Mouse (Mus musculus): ENCODE results near the gene Ctbp2. TPM values are rescaled to one million over a fixed set of nuclear protein-coding genes. Genes with fewer than 3 reads are reported as not detected.

Ctbp2 gene
- total and polyA plus RNA-seq, 3 experiments = 74.9 to 90.7 TPM; not detected in 1

DNA sequence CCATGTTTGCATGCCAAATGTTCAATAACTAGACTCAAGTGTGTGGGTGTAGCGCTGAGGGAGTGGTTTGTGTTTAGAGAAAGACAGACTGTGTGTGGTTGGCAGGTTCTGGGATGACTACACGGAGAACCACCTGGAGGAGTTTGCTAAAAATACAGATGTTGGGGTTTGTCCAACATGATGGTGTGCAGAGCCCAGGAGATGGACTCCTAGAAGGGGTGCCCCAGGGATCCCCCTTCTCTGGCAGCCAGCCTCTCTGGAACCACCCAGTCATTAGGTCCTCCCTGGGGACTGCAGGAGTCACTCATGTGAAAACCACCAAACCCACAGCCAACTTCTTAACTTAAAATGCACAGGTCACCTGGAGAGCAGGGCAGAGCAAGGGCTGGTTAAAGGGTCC is 15.5 kb downstream of the Ctbp2 start:
- Histone ChIP-seq H3K27ac (ENCODE audit: control insufficient read depth, low read depth, low read length) (no peak overlapping the region), H3K4me1 (ENCODE audit: control insufficient read depth in 1 of 2, insufficient read depth in 2 of 2, low read length in 2 of 2) (no peaks in the 10 kb centered on the region), H3K9ac (ENCODE audit: control insufficient read depth, low read depth, low read length, poor library complexity, severe bottlenecking) (no peak overlapping the region), H3K27me3 (ENCODE audit: control insufficient read depth in 1 of 2, insufficient read depth in 2 of 2, low read length in 2 of 2) (no peaks in the 10 kb centered on the region), H3K36me3 (ENCODE audit: control insufficient read depth in 1 of 2, insufficient read depth in 2 of 2, low read length in 2 of 2) (no peaks in the 10 kb centered on the region; a peak in 1 of 4 replicates), H3K9me3 (replicated peaks; ENCODE audit: insufficient read depth, low read length) (no peaks in the 10 kb centered on the region), H3K4me3 (ENCODE audit: control insufficient read depth in 1 of 2, insufficient read depth in 1 of 2, low read depth in 2 of 2, low read length in 2 of 2) (no peak overlapping the region), H3K79me2 (ENCODE audit: control insufficient read depth, insufficient read depth, low read length, poor library complexity) (peaks cover 53% of the 10 kb centered on the region)
- TF ChIP-seq USF1 (IDR thresholded peaks at IDR 0.05; ENCODE audit: low read depth, low read length) = no peak
- no peak for TF ChIP-seq CHD1 (IDR thresholded peaks at IDR 0.05; ENCODE audit: low read depth, low read length)
- no peak for TF ChIP-seq NELFE (IDR thresholded peaks at IDR 0.05; ENCODE audit: low read depth, low read length)
- TF ChIP-seq POLR2AphosphoS5 (IDR thresholded peaks at IDR 0.05; ENCODE audit: borderline replicate concordance, low read depth, low read length) = no peak
- TF ChIP-seq GABPA (IDR thresholded peaks at IDR 0.05; ENCODE audit: low read depth, low read length) = no peak
- DNase-seq (ENCODE audit: low read depth, low spot score) = no peak

- no peaks in the 10 kb centered on the region; a peak in 1 of 4 replicates for H3K36me3 ChIP-seq (ENCODE audit: control insufficient read depth in 1 of 2, insufficient read depth in 2 of 2, low read length in 2 of 2)
- no peak for TF ChIP-seq USF2 (IDR thresholded peaks at IDR 0.05; ENCODE audit: borderline replicate concordance in 1 of 2, insufficient read depth in 1 of 2, low read depth in 1 of 2, low read length in 2 of 2)
- H3K27me3 ChIP-seq (ENCODE audit: control insufficient read depth in 1 of 2, insufficient read depth in 2 of 2, low read length in 2 of 2) = no peaks in the 10 kb centered on the region
- H3K9me3 ChIP-seq (replicated peaks; ENCODE audit: insufficient read depth, low read length) = no peaks in the 10 kb centered on the region
- no peak overlapping the region for H3K27ac ChIP-seq (ENCODE audit: control insufficient read depth, low read depth, low read length)
- no peak overlapping the region for H3K9ac ChIP-seq (ENCODE audit: control insufficient read depth, low read depth, low read length, poor library complexity, severe bottlenecking)
- no peak overlapping the region for H3K4me3 ChIP-seq (ENCODE audit: control insufficient read depth in 1 of 2, insufficient read depth in 1 of 2, low read depth in 2 of 2, low read length in 2 of 2)
- no peaks in the 10 kb centered on the region for H3K4me1 ChIP-seq (ENCODE audit: control insufficient read depth in 1 of 2, insufficient read depth in 2 of 2, low read length in 2 of 2)
- DNase-seq (ENCODE audit: low read depth, low spot score) = no peak
- H3K79me2 ChIP-seq (ENCODE audit: control insufficient read depth, insufficient read depth, low read length, poor library complexity) = peaks cover 33% of the 10 kb centered on the region
Observed at GRCm38 (mm10) chr7:133102578-133102977, 21.6 kb downstream of the Ctbp2 start.

GRCm38 (mm10) chr7:133101070-133101469 is 23.1 kb downstream of the Ctbp2 start:
- Histone ChIP-seq H3K27ac (ENCODE audit: control insufficient read depth, low read depth, low read length) (no peak overlapping the region), H3K4me3 (ENCODE audit: control insufficient read depth in 1 of 2, insufficient read depth in 1 of 2, low read depth in 2 of 2, low read length in 2 of 2) (no peak overlapping the region), H3K27me3 (ENCODE audit: control insufficient read depth in 1 of 2, insufficient read depth in 2 of 2, low read length in 2 of 2) (no peaks in the 10 kb centered on the region), H3K79me2 (ENCODE audit: control insufficient read depth, insufficient read depth, low read length, poor library complexity) (peaks cover 31% of the 10 kb centered on the region), H3K4me1 (ENCODE audit: control insufficient read depth in 1 of 2, insufficient read depth in 2 of 2, low read length in 2 of 2) (no peaks in the 10 kb centered on the region), H3K9me3 (replicated peaks; ENCODE audit: insufficient read depth, low read length) (no peaks in the 10 kb centered on the region), H3K9ac (ENCODE audit: control insufficient read depth, low read depth, low read length, poor library complexity, severe bottlenecking) (no peak overlapping the region), H3K36me3 (ENCODE audit: control insufficient read depth in 1 of 2, insufficient read depth in 2 of 2, low read length in 2 of 2) (peaks cover 0 to 1% of the 10 kb centered on the region in 2 experiments; a peak in 1 of 4 replicates)
- no peak for TF ChIP-seq USF2 (IDR thresholded peaks at IDR 0.05; ENCODE audit: borderline replicate concordance in 1 of 2, insufficient read depth in 1 of 2, low read depth in 1 of 2, low read length in 2 of 2)
- TF ChIP-seq RAD21 (IDR thresholded peaks at IDR 0.05; ENCODE audit: low read depth, low read length) = no peak
- TF ChIP-seq NRF1 (IDR thresholded peaks at IDR 0.05; ENCODE audit: insufficient read depth, low read depth, low read length, poor library complexity, severe bottlenecking) = no peak
- no peak for TF ChIP-seq MAFK (IDR thresholded peaks at IDR 0.05; ENCODE audit: borderline replicate concordance, low read depth, low read length)
- TF ChIP-seq MAX (IDR thresholded peaks at IDR 0.05; ENCODE audit: low read length) = no peak
- TF ChIP-seq ZKSCAN1 (IDR thresholded peaks at IDR 0.05; ENCODE audit: low read depth, low read length) = no peak
- no peak for TF ChIP-seq MEF2A (IDR thresholded peaks at IDR 0.05; ENCODE audit: extremely low read depth, insufficient replicate concordance, low read depth, low read length, poor library complexity, severe bottlenecking)
- TF ChIP-seq JUND (IDR thresholded peaks at IDR 0.05; ENCODE audit: low read depth, low read length) = no peak
- TF ChIP-seq CHD2 (IDR thresholded peaks at IDR 0.05; ENCODE audit: low read length) = no peak
- no peak for TF ChIP-seq TBP (IDR thresholded peaks at IDR 0.05; ENCODE audit: low read depth, low read length)
- no peak for DNase-seq (ENCODE audit: low read depth, low spot score)
